Mouse (Mus musculus) bone marrow, adult 2 months (tissue): Measurements from ENCODE around the gene Ssbp1.

Experiments used
- CTCF ChIP-seq: fragments of 200-500 bp; IDR thresholded peaks from 2 replicates; pipeline ENCODE4 v1.5.1; 2011; ENCODE audit warnings: low read length, control low read depth; ENCODE audit not compliant: control insufficient read depth, insufficient read depth
- POLR2A ChIP-seq: fragments of 200-500 bp; IDR thresholded peaks from 2 replicates; pipeline ENCODE4 v1.6.1; 2011; ENCODE audit warnings: low read depth, mild to moderate bottlenecking, control low read depth, low read length, borderline replicate concordance; ENCODE audit not compliant: control insufficient read depth

DNA sequence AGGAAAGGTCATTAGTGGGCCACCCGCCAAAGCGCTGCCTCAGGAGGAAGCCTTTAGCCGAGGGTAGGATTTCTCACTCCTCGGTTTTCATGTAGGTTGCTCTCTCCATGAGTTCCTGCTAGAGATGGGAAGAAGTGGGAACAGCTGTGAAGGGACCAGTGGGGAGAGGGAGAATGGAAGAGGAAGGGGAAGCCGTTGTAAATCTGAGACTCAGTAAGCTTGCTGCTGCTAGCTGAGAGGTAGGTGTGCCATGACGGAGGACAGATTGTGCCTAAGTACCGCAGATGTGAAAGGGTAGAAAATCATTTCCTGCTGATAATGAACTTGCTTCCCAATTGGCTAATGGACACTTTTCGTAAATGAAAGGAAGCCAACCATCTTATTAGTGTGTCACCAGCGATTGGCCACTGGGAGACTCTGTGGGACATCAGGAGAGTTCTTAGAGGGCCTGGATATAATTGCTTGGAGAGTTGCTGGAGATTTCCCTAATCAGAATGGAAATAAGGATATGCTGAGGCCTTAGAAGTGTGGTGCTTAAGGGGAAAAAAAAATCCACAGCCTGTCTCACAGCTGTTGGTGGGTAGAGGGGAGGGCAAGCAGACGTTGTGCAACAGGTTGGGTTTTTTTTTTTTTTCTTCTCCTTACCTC lies 27.7 kb upstream of the Ssbp1 start:
- TF ChIP-seq CTCF (no peak), POLR2A (no peak)
